Mouse (Mus musculus) neural tube, embryonic 14.5 days (tissue): ENCODE results near the gene Fam19a4. TPM values are rescaled to one million over a fixed set of nuclear protein-coding genes. Genes with fewer than 3 reads are reported as not detected.

Source experiments
- ATAC-seq: fragments of 200-750 bp; cut with Nextera tagmentation; 2 replicates; pipeline ENCODE4 v1.8.0; 2017; ENCODE audit warnings: low read depth, mild to moderate bottlenecking, moderate TSS enrichment, moderate library complexity
- H3K27ac ChIP-seq: fragments of 300-500 bp; sonication (generic); 2 replicates; pipeline ENCODE4 v1.5.1; 2014; ENCODE audit warnings: low read depth, mild to moderate bottlenecking, control low read depth, low read length, moderate library complexity, mixed read lengths
- H3K27me3 ChIP-seq: fragments of 300-500 bp; sonication (generic); 2 replicates; pipeline ENCODE4 v1.6.1; 2014; ENCODE audit warnings: low read length; ENCODE audit not compliant: control insufficient read depth, insufficient read depth
- H3K36me3 ChIP-seq: fragments of 300-500 bp; sonication (generic); 2 replicates; pipeline ENCODE4 v1.6.1; 2014; ENCODE audit warnings: low read length, mixed read lengths; ENCODE audit not compliant: control insufficient read depth, insufficient read depth
- H3K4me1 ChIP-seq: fragments of 300-500 bp; sonication (generic); 2 replicates; pipeline ENCODE4 v1.6.1; 2014; ENCODE audit warnings: low read length; ENCODE audit not compliant: control insufficient read depth, insufficient read depth
- H3K4me2 ChIP-seq: fragments of 300-500 bp; sonication (generic); 2 replicates; pipeline ENCODE4 v1.6.1; 2014; ENCODE audit warnings: mild to moderate bottlenecking, low read depth, low read length, control low read depth
- H3K4me3 ChIP-seq: fragments of 300-500 bp; sonication (generic); 2 replicates; pipeline ENCODE4 v1.5.1; 2014; ENCODE audit warnings: low read depth, low read length, control low read depth, mixed read lengths
- H3K9ac ChIP-seq: fragments of 300-500 bp; sonication (generic); replicated peaks from 2 replicates; pipeline ENCODE4 v1.6.1; 2014; ENCODE audit warnings: low read depth, mild to moderate bottlenecking, control low read depth, low read length, mixed read lengths
- H3K9me3 ChIP-seq: fragments of 300-500 bp; sonication (generic); 2 replicates; pipeline ENCODE4 v1.6.1; 2016; ENCODE audit warnings: low read length; ENCODE audit not compliant: control insufficient read depth
- WGBS: fragments of 180-500 bp; shearing (Covaris S2); extraction: QIAGEN DNeasy Blood & Tissue Kit; methylation state at CpG from one replicate; pipeline ENCODE4 v1.1.7; 2014; 5-methylcytosine and 5-hydroxymethylcytosine counted together
- polyA plus RNA-seq: library from polyadenylated mRNA; unstranded; fragments of >200 nt; fragmentation: Nextera tagmentation; extraction: Ambion mirVana; gene quantifications from 2 replicates; pipeline ENCODE4 v1.2.1, GENCODE M21; 2014

Fam19a4 gene
- polyA plus RNA-seq, 1 experiment from 2014 or later: 0.99 TPM

GRCm38 (mm10) chr6:96853065-96853464 lies 207.1 kb downstream of the Fam19a4 start:
- Histone ChIP-seq H3K27ac (no peak overlapping the region), H3K36me3 (no peaks in the 10 kb centered on the region), H3K9me3 (no peaks in the 10 kb centered on the region), H3K4me1 (no peaks in the 10 kb centered on the region), H3K4me3 (no peak overlapping the region), H3K27me3 (no peaks in the 10 kb centered on the region), H3K4me2 (no peak overlapping the region), H3K9ac (no peak overlapping the region)
- ATAC-seq: no peak
- WGBS: 73% methylated on average over 7 of the region's 7 CpGs

- no peak overlapping the region for H3K9ac ChIP-seq
- H3K4me3 ChIP-seq: no peak overlapping the region
- no peak for ATAC-seq
- no peaks in the 10 kb centered on the region for H3K36me3 ChIP-seq
- no peaks in the 10 kb centered on the region for H3K27me3 ChIP-seq
- no peaks in the 10 kb centered on the region for H3K9me3 ChIP-seq
- no peak overlapping the region for H3K4me2 ChIP-seq
- WGBS: 36% methylated on average over 1 of the region's 1 CpGs
- H3K27ac ChIP-seq: no peak overlapping the region
- no peaks in the 10 kb centered on the region; the same call in 1 of the 2 replicates for H3K4me1 ChIP-seq
These were observed 216.3 kb downstream of the Fam19a4 start for GRCm38 (mm10) chr6:96843944-96844343.

GRCm38 (mm10) chr6:96840634-96841033 lies 219.6 kb downstream of the Fam19a4 start:
- Histone ChIP-seq H3K9me3 (no peaks in the 10 kb centered on the region), H3K4me3 (no peak overlapping the region), H3K9ac (no peak overlapping the region), H3K4me2 (no peak overlapping the region), H3K27me3 (no peaks in the 10 kb centered on the region), H3K36me3 (no peaks in the 10 kb centered on the region), H3K27ac (no peak overlapping the region), H3K4me1 (no peaks in the 10 kb centered on the region; the same call in 1 of the 2 replicates)
- no peak for ATAC-seq
- 78% methylated on average over 3 of the region's 3 CpGs for WGBS

DNA sequence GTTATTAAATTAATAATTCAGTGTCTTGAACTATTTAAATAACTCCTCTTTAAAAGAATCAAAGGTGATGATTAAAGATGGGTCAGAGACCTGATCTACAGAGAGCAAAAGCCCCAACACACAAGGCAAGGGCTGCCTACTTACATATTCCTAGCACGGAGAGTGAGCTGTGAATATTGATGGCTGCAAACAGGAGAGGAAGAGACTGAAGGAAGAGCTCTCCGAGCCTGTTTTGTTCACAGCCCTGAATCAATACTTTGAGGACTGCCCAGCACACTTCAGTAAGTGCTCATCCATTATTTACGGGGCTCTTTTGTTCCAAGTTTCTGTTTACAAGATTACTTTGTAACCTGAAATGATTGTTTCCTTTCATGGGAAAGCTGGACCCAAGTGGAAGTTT lies 233.6 kb downstream of the Fam19a4 start:
- no peak overlapping the region for H3K4me2 ChIP-seq
- no peak overlapping the region for H3K4me3 ChIP-seq
- no peak for ATAC-seq
- no peaks in the 10 kb centered on the region for H3K36me3 ChIP-seq
- WGBS: 24% methylated on average over 3 of the region's 3 CpGs
- no peaks in the 10 kb centered on the region for H3K27me3 ChIP-seq
- H3K27ac ChIP-seq: no peak overlapping the region
- no peak overlapping the region for H3K9ac ChIP-seq
- no peaks in the 10 kb centered on the region for H3K9me3 ChIP-seq
- no peaks in the 10 kb centered on the region for H3K4me1 ChIP-seq

DNA sequence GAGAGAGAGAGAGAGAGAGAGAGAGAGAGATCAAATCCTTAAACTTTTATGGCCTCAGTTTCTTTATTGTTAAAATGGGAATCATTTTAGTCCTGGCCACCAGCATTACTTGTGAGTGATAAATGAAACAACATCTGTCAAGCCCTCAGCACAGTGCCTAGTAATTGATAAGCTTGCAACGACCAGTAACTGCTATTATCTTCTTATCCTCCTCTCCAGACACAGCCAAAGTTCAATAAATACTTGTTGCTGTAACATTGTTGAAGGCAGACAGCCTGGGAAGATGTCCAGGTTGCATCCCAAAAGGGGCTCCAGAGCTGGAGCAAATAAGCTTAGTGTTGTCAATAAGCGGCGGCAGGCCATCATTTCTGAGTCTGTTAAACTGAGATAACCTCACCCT lies 257.2 kb downstream of the Fam19a4 start:
- H3K4me2 ChIP-seq: no peak overlapping the region
- H3K27ac ChIP-seq: no peak overlapping the region
- no peaks in the 10 kb centered on the region for H3K4me1 ChIP-seq
- H3K27me3 ChIP-seq: no peaks in the 10 kb centered on the region
- H3K36me3 ChIP-seq: no peaks in the 10 kb centered on the region
- H3K9me3 ChIP-seq: no peaks in the 10 kb centered on the region
- 71% methylated on average over 3 of the region's 3 CpGs for WGBS
- ATAC-seq: no peak
- no peak overlapping the region for H3K4me3 ChIP-seq
- H3K9ac ChIP-seq: no peak overlapping the region

DNA sequence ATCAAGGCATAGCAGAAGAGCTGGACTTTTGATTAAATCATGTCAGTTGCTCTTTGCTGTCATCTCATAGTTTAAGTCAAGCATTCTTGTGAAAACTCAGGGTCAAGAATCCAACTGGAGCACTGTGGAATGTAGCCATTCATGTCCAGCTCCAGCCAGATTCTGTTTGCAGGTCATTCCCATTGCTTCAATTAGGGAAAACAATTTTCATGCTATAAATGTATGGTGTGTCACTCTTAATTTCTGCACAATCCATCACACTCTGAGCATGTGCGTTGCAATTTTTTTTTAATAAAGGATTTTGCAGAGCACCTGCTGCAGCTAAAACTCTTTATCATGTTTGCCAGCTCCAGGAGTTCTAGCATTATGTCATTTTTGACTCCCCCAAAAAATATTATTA lies 261.5 kb downstream of the Fam19a4 start:
- Histone ChIP-seq H3K4me1 (no peaks in the 10 kb centered on the region), H3K4me3 (no peak overlapping the region), H3K36me3 (no peaks in the 10 kb centered on the region), H3K4me2 (no peak overlapping the region), H3K9ac (no peak overlapping the region), H3K27ac (no peak overlapping the region), H3K9me3 (no peaks in the 10 kb centered on the region), H3K27me3 (no peaks in the 10 kb centered on the region)
- 91% methylated on average over 1 of the region's 1 CpGs for WGBS
- no peak for ATAC-seq

DNA sequence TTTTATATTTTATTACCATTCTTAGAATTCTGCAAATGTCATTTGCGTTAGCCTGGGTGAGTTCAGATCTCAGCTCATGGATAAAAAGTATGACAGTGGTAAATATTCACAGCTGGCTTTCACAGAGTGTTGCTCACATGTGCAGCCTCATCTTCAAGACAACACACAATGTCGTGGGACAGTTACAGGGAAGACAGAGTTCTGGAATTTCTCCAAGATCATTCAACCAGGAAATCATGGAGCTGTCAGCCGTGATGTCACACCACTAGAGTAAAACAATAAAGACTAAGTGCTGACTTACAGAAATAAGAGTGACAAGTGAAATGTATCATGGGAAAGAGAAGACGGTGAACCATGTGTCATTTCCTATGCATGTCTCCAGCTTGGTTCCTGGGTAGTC lies 262.8 kb downstream of the Fam19a4 start:
- Histone ChIP-seq H3K27me3 (no peaks in the 10 kb centered on the region), H3K36me3 (no peaks in the 10 kb centered on the region)
- no peak for ATAC-seq

More for the DNA sequence above, 262.8 kb downstream of the Fam19a4 start:
- no peak overlapping the region for H3K27ac ChIP-seq
- H3K4me1 ChIP-seq: no peaks in the 10 kb centered on the region
- H3K4me3 ChIP-seq: no peak overlapping the region
- WGBS: 80% methylated on average over 4 of the region's 4 CpGs
- no peak overlapping the region for H3K4me2 ChIP-seq
- no peak overlapping the region for H3K9ac ChIP-seq
- H3K9me3 ChIP-seq: no peaks in the 10 kb centered on the region

Other genes with a start within 250 kb of the Fam19a4 start
- gene Eogt, start 88.8 kb upstream of the Fam19a4 start, polyA plus RNA-seq: 9.9 and 11.3 TPM in 2 replicates
- gene Tmf1, start 118.7 kb upstream of the Fam19a4 start, polyA plus RNA-seq: 40.4 and 42.5 TPM in 2 replicates
- gene Uba3, start 145.2 kb upstream of the Fam19a4 start, polyA plus RNA-seq: 96.3 and 96.8 TPM in 2 replicates
- gene Arl6ip5, start 150.3 kb upstream of the Fam19a4 start, polyA plus RNA-seq: 64.8 and 80.2 TPM in 2 replicates
- gene Lmod3, start 192.3 kb upstream of the Fam19a4 start, polyA plus RNA-seq: 0.09 TPM in 1 of 2 replicates, not detected in the other